Mouse (Mus musculus): ENCODE data around the gene Rreb1.

The Rreb1 gene

DNA sequence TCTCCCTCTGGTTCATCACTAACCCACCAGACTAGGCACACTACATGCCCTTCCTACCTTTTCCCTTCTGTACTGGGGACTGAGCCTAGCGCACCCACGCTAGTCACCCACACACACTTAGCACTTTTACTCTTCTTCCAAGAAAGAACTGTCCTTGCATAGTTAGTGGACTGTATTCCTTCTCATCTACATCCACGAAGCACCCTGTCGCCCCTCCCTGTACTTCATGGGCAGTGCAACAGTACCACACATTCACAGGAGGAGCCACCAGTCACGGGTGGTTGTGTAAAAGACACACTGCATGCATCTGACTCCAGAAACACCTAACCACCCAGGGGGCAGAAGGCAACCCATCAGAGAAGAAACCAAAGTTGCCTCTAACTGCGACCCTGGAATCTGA lies 195.8 kb downstream of the Rreb1 start:
- DNase-seq (ENCODE audit: low spot score in 2 of 2): no peak

DNA sequence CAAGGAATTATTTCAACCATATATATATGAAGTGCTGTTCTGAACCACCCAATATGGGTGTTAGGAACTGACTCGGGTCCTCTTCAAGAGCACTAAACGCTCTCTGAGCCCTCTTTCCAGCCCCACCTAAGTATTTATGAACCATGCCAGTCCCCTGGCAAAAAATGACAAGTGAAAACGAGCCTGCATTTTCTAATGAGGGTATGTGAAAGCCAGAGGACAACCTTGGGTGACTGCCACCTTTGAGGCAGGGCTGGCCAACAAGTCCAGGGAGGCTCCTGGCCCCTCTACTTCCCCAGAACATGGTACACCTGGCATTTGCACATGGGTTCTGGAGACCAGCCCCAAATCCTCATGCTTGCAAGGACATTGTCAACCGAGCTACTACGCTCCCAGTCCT lies 196.5 kb downstream of the Rreb1 start:
- DNase-seq (ENCODE audit: low spot score in 2 of 2): no peak

DNA sequence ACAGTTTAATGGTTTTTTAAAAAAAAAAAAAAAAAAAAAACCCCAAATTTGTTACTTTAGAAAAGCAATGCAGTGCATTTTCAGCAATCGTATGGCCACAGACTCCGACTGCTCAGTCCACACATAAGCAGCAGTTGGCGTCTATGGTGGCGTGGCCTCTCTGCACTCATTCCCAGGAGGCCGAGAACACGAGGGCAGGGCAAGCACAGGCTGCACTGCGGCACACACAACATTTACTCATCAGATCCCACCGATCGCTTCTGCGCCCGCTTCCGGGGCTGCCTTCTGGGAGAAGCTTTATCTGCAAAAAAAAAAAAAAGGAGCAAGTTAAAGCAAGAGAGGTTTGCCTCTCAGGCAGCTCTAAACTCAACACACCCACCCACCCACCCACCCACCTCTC lies 201.3 kb downstream of the Rreb1 start:
- no peak for DNase-seq (ENCODE audit: low spot score in 2 of 2)

DNA sequence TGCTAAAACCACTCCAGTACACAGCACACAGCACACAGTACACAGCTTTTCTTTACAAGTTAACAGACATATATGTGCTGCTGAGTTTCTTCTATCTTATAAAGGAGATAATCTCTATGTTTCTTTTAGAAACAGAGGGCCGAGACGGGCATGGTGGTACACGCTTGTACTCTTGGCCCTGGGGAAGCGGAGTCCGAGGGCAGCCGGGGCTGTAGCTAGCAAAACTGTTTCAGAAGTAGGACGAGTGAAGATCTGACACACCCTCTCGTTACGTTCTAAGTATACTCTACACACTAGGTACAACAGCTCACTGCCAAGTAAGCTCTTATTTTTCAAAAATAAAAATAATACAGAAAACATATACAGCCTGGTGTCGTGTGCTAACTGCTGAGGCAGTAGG lies 202.1 kb downstream of the Rreb1 start:
- no peak for DNase-seq (ENCODE audit: low spot score in 2 of 2)

DNA sequence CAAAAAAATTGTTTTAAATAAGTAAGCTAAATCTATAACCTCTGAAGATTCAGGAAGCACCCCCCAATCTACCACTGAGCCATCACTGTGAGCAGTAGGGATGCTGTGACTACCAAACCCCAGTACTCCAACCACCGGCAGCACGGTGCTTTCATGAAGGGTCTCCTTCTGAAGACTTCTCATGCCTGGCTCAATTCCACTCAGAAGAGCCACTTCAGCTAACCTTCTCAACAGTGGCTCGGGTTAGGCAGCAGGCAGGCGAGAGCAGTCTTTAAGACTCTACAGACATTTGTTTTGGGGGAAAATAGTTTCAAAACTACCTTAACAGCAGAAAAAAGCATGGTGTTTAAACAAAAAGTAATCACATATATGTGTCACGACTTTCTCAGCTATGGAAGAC lies 202.9 kb downstream of the Rreb1 start:
- DNase-seq (ENCODE audit: low spot score in 2 of 2): no peak

DNA sequence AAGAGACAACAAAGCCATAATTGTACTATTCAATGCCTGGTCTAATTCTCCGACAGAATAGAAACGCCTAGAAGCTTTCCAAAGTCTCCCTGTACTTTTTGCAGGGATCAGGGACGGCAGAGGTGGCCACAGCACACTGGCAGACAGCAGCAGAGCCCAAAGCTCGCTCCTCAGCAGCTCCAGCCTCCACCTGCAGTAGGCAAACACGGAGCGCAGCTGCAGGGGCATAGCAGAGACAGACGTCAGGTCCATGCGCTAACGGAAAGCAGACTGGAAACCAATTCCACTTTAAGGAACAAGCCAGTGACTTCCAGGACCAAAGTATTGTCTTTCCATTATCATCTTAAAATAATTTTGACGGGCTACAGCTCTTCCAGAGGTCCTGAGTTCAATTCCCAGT lies 208.0 kb downstream of the Rreb1 start:
- DNase-seq (ENCODE audit: low spot score in 2 of 2): no peak

DNA sequence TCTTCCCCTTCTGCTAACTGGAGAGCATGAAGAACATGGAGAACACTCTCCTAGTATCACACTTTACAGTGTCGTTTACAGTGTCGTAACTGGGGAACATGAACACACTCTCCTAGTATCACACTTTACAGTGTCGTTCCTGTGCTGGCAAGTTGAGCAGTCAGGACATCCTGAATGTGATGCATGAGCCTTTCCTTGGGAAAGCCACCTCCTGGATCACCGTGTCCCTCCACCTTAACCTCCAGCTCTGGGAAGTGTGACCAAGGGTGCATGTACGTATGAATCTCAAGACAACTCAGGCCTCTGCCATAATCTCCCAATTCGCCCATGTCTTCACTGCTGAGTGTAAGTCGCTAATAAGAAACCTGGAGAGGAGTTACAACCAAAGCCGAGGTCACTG lies 211.5 kb downstream of the Rreb1 start:
- no peak for DNase-seq (ENCODE audit: low spot score in 2 of 2)

DNA sequence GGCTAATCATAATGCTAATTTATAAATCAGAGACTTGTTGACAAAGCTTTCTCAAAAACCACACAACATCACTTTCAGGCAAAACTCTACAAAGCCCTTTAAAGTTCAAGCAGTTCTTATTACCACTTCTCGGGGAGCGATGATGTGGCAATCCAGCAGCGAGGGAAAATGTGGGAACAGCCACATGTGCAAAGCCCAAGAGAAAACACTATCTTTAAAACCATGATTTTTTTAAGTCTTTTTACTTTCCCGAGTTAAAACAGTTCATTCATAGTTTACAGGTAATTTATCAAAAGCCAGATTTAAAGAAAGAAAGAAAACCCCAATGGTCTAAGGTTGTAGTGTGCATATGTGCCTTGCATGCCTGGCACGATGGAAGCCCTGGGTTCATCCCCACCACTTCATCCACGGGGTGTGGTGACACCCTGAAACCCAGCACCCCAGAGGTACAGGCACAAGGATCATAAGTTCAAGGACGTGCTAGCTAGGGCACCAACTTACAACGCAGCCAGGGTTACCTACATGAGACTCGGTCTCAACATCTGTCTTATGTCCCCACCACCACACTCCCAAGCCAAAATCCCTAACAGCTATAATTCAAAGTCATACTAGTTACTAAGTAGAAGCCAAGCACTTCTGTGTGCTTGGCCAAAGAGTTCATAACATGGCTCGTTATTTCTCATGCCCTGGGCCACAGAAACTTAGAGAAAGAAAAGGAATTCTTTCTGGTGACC lies 214.6 kb downstream of the Rreb1 start:
- DNase-seq (ENCODE audit: low spot score in 2 of 2): no peak

DNA sequence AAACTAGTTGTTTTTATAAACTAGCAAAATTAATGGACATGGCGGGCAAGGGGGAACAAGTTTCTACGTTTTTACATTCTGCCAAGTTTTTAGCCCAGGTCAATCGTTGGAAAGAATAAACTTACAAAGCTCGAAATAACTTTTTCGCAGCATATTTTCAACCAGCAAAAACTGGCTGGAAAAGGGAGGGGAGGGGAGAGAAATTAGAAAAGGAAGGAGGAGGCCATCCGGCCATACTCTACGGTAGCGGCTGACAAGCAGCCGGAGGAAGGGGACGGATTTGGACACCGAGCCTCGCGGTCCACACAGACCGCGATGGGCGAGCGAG lies 215.1 kb downstream of the Rreb1 start:
- DNase-seq (ENCODE audit: low spot score in 2 of 2): no peak

DNA sequence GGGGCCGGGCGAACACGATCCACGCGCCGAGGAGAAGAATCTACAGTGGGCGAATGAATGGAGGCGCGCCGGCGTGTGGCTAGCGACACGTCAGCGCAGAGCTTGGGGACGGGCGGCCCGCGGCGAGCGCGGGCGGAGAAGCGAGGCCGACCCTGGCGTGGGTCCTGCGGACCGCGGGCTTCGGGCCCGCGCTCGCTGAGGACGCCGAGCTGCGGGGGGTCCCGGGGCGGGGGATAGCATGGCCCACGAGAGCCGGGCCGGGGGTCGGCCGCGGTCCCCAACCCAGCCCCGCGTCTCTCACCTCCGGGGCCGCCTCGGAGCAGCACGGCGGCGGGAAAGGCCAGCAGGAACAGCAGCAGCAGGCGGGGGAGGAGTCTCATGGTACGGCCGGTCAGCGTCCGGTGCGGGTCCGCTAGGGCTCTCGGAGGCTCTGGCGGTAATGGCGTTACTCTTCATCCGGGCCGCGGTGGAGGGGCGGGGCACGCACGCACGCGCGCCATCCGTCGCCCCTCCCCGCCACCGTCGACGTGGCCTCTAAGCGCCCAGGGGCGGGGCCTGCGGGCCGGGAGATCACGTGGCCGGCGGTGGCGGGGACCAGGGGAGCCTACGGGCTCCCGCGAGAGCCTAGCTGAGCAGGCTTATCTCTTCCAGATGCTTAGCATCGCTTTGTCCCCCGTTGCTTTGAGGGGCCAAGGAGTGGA lies 215.7 kb downstream of the Rreb1 start, which contains the start of gene Ssr1:
Gene Ssr1, minus strand, starts transcription at position 514 of the 701 bp plus-strand sequence.
- peak; percentile 91 to 94 for DNase-seq (ENCODE audit: low spot score in 2 of 2)

DNA sequence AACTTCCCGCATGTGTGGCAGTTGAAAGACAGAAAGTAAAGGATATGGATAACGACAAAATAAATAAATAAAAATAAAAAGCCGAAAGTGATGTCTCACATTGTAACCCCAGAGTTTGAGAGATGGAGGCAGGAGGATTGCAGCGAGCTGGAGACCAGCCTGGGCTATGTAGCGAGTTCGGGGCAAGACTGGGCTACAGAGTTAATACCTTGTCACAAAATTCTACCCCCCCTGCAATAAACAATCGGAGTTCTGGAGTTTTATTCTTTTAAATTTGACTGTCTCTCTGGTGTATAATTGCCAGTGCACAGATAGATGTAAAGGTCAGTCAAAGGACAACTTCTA lies 216.2 kb downstream of the Rreb1 start:
- no peak for DNase-seq (ENCODE audit: low spot score in 2 of 2)

DNA sequence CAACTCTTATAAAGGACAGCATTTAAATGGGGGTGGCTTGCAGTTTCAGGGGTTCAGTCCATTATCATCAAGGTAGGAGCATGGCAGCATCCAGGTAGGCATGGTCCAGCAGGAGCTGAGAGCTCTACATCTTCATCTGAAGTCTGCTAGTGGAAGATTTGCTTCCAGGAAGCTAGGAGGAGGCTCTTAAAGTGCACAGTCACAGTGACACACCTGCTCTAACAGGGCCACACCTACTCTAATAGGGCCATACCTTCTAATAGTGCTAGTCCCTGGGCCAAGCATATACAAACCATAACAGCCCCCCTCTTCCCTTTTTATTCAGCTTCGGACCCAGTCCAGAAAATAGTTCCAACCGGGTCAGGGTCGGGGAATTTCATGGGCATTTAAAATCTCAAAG lies 221.5 kb downstream of the Rreb1 start:
- DNase-seq (ENCODE audit: low spot score in 2 of 2): no peak
